Mouse (Mus musculus) embryonic facial prominence, embryonic 14.5 days (tissue): ENCODE data around the gene Hmgb1. TPM values are rescaled to one million over a fixed set of nuclear protein-coding genes. Genes with fewer than 3 reads are reported as not detected.
A peak's percentile ranks its signal among the peaks of the same experiment; 100 is the strongest.

Source experiments
- ATAC-seq: fragments of 200-750 bp; cut with Nextera tagmentation; 2 replicates; pipeline ENCODE4 v1.8.0; 2017; ENCODE audit warnings: low read depth, moderate number of reproducible peaks, moderate TSS enrichment
- DNase-seq: peaks from one replicate; pipeline ENCODE4 v3.0.0-alpha.2; 2015; ENCODE audit warnings: low spot score
- H3K27ac ChIP-seq: fragments of 300-500 bp; sonication (generic); replicated peaks from 2 replicates; pipeline ENCODE4 v1.5.1; 2014; ENCODE audit warnings: low read depth, mild to moderate bottlenecking, low read length, moderate library complexity
- H3K27me3 ChIP-seq: fragments of 300-500 bp; sonication (generic); replicated peaks from 2 replicates; pipeline ENCODE4 v1.6.1; 2014; ENCODE audit warnings: low read length; ENCODE audit not compliant: control insufficient read depth, insufficient read depth
- H3K36me3 ChIP-seq: fragments of 300-500 bp; sonication (generic); 2 replicates; pipeline ENCODE4 v1.6.1; 2014; ENCODE audit warnings: low read length, mixed read lengths; ENCODE audit not compliant: control insufficient read depth, insufficient read depth
- H3K4me1 ChIP-seq: fragments of 300-500 bp; sonication (generic); 2 replicates; pipeline ENCODE4 v1.6.1; 2014; ENCODE audit warnings: antibody characterized with exemption, low read length; ENCODE audit not compliant: control insufficient read depth, insufficient read depth
- H3K4me2 ChIP-seq: fragments of 300-500 bp; sonication (generic); 2 replicates; pipeline ENCODE4 v1.6.1; 2014; ENCODE audit warnings: low read depth, mild to moderate bottlenecking, low read length, moderate library complexity, mixed read lengths
- H3K4me3 ChIP-seq: fragments of 300-500 bp; sonication (generic); 2 replicates; pipeline ENCODE4 v1.5.1; 2014; ENCODE audit warnings: low read depth, mild to moderate bottlenecking, low read length
- H3K9ac ChIP-seq: fragments of 300-500 bp; sonication (generic); 2 replicates; pipeline ENCODE4 v1.6.1; 2014; ENCODE audit warnings: low read depth, mild to moderate bottlenecking, low read length, moderate library complexity, mixed read lengths
- H3K9me3 ChIP-seq: fragments of 300-500 bp; sonication (generic); 2 replicates; pipeline ENCODE4 v1.6.1; 2016; ENCODE audit warnings: low read length; ENCODE audit not compliant: control insufficient read depth
- WGBS: fragments of 180-500 bp; shearing (Covaris S2); extraction: QIAGEN DNeasy Blood & Tissue Kit; methylation state at CpG from one replicate; pipeline ENCODE4 v1.1.7; 2014; 5-methylcytosine and 5-hydroxymethylcytosine counted together
- polyA plus RNA-seq: library from polyadenylated mRNA; unstranded; fragments of >200 nt; fragmentation: Nextera tagmentation; extraction: Ambion mirVana; gene quantifications from 2 replicates; pipeline ENCODE4 v1.2.1, GENCODE M21; 2014

The Hmgb1 gene
- polyA plus RNA-seq, 1 experiment from 2014 or later, result 1,171 TPM

DNA sequence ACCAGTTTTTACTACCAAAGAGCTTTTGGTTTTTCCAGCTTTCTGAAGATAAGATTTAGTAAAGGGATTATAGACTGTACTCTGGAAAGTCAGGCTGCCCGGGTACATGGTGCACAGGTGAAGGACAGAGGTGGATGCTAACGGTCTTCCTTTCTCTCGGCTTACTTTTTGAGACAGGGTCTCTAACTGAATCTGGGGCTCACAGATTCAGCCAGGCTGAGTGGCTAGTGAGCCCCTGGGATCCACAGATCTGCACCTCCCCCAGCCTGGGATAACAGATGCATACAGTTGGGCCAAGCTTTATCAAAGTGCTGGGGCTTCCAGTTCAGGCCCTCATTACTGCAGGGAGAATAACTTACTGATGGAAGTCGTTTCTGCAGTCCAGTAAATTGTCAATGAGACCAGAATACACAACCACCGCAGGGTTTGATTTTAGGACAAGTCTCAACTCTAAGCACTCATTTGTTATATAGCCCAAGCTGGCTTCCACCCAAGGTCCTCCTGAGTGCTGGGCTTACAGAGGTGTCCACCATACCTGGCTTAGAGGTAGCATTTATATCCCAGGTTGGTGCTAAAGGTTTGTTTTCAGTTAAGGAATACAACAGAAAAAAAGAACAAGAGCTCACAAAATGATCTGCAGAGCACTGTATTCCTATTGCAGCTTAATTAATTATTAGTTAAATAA lies 2.0 kb downstream of the Hmgb1 start:
- H3K27me3 ChIP-seq, result no peaks in the 10 kb centered on the region
- WGBS, result 71% methylated on average over 5 of the region's 5 CpGs
- H3K9me3 ChIP-seq, result no peaks in the 10 kb centered on the region
- ATAC-seq (no peak), DNase-seq (no peak)
- no peak overlapping the region for H3K4me3 ChIP-seq
- H3K9ac ChIP-seq, result no peak overlapping the region
- peaks cover 14% of the 10 kb centered on the region for H3K4me1 ChIP-seq
- H3K36me3 ChIP-seq, result no peaks in the 10 kb centered on the region
- H3K4me2 ChIP-seq, result no peak overlapping the region; the same call in 1 of the 2 replicates
- no peak overlapping the region for H3K27ac ChIP-seq

DNA sequence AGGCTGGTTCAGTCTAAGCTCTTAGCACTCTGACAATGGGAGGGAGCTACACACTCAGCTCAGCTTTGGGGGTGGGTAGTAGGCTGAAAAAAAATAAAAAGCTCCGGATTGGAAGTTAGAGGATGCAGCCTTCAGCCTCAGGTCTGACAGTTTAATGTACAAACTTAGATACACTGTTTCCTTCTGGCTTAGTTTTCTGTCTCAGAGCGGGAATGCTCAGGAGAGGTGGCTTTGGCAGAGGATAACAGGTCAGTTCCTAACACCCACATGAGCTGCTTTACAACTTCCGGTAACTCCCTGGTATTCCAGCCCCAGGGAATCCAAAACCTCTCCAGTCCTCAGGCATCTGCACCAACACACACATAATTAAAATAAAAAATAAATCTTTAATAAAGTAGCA lies 4.5 kb downstream of the Hmgb1 start:
- H3K9me3 ChIP-seq, result no peaks in the 10 kb centered on the region
- H3K4me3 ChIP-seq, result no peak overlapping the region
- no peak overlapping the region for H3K9ac ChIP-seq
- DNase-seq (no peak), ATAC-seq (no peak)
- no peaks in the 10 kb centered on the region for H3K27me3 ChIP-seq
- no peaks in the 10 kb centered on the region for H3K36me3 ChIP-seq
- no peak overlapping the region for H3K4me2 ChIP-seq
- H3K4me1 ChIP-seq, result no peaks in the 10 kb centered on the region
- no peak overlapping the region for H3K27ac ChIP-seq
- WGBS, result 76% methylated on average over 3 of the region's 3 CpGs

DNA sequence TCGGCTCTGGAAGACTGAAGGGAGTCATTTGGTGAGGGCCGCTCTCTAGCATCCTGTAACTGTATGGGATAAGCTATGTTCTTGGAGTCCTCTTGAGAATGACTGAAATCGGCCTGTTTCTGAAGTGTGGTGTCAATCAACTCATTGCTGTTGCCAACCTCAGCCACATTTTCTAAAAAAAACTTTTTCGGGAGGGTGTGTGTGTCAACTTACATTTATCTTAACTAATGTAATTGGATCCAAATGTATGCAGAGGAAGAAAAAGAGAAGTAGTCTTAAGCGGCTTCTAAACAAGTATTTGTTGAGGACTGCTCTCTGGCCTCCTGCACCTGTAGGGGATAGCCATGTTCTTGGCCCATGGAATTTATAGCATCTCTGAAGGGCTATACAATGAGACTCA lies 6.2 kb downstream of the Hmgb1 start:
- no peak for ATAC-seq
- 61% methylated on average over 5 of the region's 5 CpGs for WGBS
- Histone ChIP-seq H3K27me3 (no peaks in the 10 kb centered on the region), H3K9me3 (no peaks in the 10 kb centered on the region), H3K4me1 (peaks cover under 1% of the 10 kb centered on the region; the same call in 1 of the 2 replicates), H3K36me3 (no peaks in the 10 kb centered on the region), H3K4me3 (no peak overlapping the region), H3K9ac (no peak overlapping the region), H3K27ac (no peak overlapping the region), H3K4me2 (no peak overlapping the region)
- no peak for DNase-seq

- ATAC-seq (no peak), DNase-seq (no peak)
- no peak overlapping the region for H3K27ac ChIP-seq
- H3K9ac ChIP-seq, result no peak overlapping the region
- no peak overlapping the region for H3K4me2 ChIP-seq
- H3K4me1 ChIP-seq, result peaks cover 4% of the 10 kb centered on the region; the same call in 1 of the 2 replicates
- no peak overlapping the region for H3K4me3 ChIP-seq
- WGBS, result 86% methylated on average over 6 of the region's 6 CpGs
- H3K27me3 ChIP-seq, result no peaks in the 10 kb centered on the region
- H3K9me3 ChIP-seq, result no peaks in the 10 kb centered on the region
- no peaks in the 10 kb centered on the region for H3K36me3 ChIP-seq
Observed at GRCm38 (mm10) chr5:149175736-149176135, 8.6 kb downstream of the Hmgb1 start.

GRCm38 (mm10) chr5:149174527-149174926 lies 9.8 kb downstream of the Hmgb1 start:
- ATAC-seq, result no peak
- H3K36me3 ChIP-seq, result no peaks in the 10 kb centered on the region
- no peak overlapping the region for H3K4me3 ChIP-seq
- DNase-seq, result no peak
- WGBS, result 83% methylated on average over 7 of the region's 7 CpGs
- H3K4me2 ChIP-seq, result no peak overlapping the region
- H3K9me3 ChIP-seq, result no peaks in the 10 kb centered on the region
- peaks cover 4% of the 10 kb centered on the region; the same call in 1 of the 2 replicates for H3K4me1 ChIP-seq
- no peaks in the 10 kb centered on the region for H3K27me3 ChIP-seq
- H3K27ac ChIP-seq, result no peak overlapping the region
- no peak overlapping the region for H3K9ac ChIP-seq

DNA sequence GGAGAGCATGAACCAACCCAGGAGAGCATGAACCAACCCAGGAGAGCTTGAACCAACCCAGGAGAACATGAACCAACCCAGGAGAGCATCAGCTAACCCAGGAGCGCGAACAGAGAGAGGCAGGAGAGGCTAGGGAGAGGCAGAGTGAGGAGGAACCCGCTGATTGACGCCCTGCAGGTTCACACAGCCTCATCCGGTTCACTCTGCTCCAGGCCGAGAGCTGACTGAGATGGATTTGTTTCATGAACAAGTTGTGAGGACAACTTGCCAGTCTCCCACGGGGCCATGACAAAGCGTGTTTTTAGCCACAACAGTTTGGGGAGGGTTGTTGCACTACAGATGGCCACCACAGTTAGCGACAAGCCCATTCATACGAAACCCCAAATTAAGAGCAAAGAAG lies 12.0 kb downstream of the Hmgb1 start:
- H3K4me3 ChIP-seq, result no peak overlapping the region
- no peak overlapping the region for H3K9ac ChIP-seq
- DNase-seq, result peak; percentile 17
- H3K4me2 ChIP-seq, result no peak overlapping the region
- ATAC-seq, result no peak
- no peaks in the 10 kb centered on the region for H3K9me3 ChIP-seq
- WGBS, result 59% methylated on average over 10 of the region's 10 CpGs
- no peaks in the 10 kb centered on the region for H3K36me3 ChIP-seq
- no peaks in the 10 kb centered on the region for H3K27me3 ChIP-seq
- H3K27ac ChIP-seq, result no peak overlapping the region
- peaks cover 4% of the 10 kb centered on the region; the same call in 1 of the 2 replicates for H3K4me1 ChIP-seq

DNA sequence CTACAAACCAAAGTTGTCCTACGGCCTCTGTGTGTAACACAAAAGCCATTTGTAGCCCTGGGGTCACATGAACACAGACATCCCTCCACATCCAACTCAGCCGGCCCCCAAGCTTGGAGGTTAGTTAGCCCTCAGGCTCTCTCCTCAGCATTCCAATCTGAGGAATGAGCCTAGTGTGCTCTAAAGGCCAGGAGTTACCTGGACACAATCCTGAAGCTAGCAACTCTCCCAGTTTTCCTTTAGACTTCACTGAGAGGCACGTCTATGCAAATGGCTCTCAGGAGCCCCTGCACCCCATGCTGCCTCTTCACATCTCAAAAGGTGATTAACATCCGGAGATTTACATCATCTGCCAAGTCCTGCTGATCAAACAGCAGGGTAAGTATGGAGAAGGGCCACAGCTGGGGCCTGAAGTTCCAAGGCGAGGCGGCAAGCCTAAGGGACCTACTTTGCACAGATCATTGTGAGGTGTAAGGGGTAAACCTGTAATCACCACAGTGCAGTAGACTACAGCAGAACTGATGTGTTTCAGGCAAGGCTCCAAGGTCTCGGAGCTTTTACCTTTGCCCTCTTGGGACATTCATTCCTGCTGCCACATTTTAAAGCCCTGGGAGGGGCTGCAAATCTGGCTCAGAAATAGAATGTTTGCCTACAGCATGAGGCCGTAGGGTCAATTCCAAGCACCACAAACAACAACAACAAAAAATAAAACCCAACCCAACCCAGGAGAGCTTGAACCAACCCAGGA lies 13.3 kb downstream of the Hmgb1 start:
- ATAC-seq (no peak), DNase-seq (no peak)
- Histone ChIP-seq H3K9ac (no peak overlapping the region), H3K4me1 (peaks cover 4% of the 10 kb centered on the region; the same call in 1 of the 2 replicates), H3K27me3 (no peaks in the 10 kb centered on the region), H3K9me3 (no peaks in the 10 kb centered on the region), H3K36me3 (no peaks in the 10 kb centered on the region), H3K4me3 (no peak overlapping the region), H3K4me2 (no peak overlapping the region), H3K27ac (no peak overlapping the region)
- 54% methylated on average over 8 of the region's 8 CpGs for WGBS

DNA sequence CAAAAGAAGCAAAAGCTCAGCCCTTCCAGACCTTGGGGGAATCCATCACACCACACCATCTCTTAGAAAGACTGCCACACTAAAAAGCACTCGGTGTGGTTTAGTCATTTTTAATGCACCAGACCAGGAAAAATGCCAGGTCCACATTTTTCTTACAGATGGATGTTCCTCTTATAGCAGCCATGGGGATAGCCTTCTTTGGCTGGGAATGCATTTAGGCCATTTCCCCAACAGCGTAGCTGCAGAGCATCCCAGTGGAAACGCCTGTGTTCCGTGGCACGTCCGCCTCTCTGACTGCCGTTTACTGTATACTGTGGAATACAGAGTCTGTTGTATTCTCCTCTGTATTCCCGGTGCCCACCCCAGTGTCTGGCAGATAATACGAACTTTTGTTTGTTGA lies 15.5 kb downstream of the Hmgb1 start:
- Histone ChIP-seq H3K4me2 (no peak overlapping the region), H3K36me3 (no peaks in the 10 kb centered on the region), H3K27ac (no peak overlapping the region), H3K27me3 (no peaks in the 10 kb centered on the region), H3K4me3 (no peak overlapping the region), H3K9me3 (no peaks in the 10 kb centered on the region), H3K9ac (no peak overlapping the region), H3K4me1 (peaks cover 4% of the 10 kb centered on the region; the same call in 1 of the 2 replicates)
- 72% methylated on average over 9 of the region's 9 CpGs for whole genome bisulfite sequencing
- DNase-seq (peak; percentile 24), ATAC-seq (no peak)
